Mouse (Mus musculus) testis, postnatal 10 days (tissue): ENCODE measurements around the gene Pcnt.
A peak's percentile ranks its signal among the peaks of the same experiment; 100 is the strongest.

Experiments
- DNase-seq: peaks from one replicate; pipeline ENCODE4 v3.0.0; 2021; ENCODE audit warnings: low spot score

The Pcnt gene

GRCm38 (mm10) chr10:76408520-76408919, 34.1 kb downstream of the Pcnt start:
- DNase-seq = no peak

DNA sequence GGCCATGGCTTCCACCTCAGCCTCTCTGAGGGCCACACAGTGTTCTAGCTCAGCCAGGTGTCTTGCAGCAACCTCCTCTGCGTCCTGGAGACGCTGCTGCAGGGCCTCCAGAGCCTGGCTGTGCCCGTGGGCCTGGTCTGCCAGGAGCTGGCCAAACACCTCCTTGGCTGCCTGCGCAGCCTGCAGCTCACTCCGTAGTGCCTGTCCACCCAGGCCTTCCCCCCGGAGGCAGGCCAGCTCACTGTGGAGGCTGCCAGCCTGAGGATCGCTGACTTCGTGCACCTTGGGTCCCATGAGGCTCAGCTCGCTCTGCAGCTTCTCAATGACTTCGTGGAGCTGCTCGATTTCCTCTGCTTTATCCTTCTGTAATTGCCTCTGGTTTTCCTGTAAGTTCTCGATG, 50.0 kb downstream of the Pcnt start:
- DNase-seq = no peak

- no peak for DNase-seq
These were observed 50.8 kb downstream of the Pcnt start for GRCm38 (mm10) chr10:76391786-76392185.

- no peak for DNase-seq
These were observed 51.4 kb downstream of the Pcnt start for GRCm38 (mm10) chr10:76391166-76391565.

- no peak for DNase-seq
These were observed 67.6 kb downstream of the Pcnt start for GRCm38 (mm10) chr10:76374981-76375380.

DNA sequence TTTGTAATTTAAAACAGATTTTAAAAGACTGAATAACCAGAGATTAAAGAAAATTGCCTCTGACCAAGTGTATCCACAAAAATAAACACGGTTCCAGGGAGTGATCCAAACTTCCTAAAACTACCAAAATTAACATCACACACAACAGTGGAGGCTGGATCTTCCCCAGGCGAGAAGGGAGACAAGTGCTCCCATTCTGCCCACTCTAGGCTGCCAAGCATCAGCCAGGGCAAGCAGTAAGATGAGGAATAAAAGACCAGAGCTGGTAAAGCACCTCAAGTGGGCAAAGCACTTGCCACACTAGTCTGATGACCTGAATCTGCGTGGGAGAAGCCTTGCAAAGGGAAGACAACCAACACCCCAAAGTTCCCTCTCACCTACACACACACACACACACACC, 70.8 kb downstream of the Pcnt start:
- DNase-seq = no peak

DNA sequence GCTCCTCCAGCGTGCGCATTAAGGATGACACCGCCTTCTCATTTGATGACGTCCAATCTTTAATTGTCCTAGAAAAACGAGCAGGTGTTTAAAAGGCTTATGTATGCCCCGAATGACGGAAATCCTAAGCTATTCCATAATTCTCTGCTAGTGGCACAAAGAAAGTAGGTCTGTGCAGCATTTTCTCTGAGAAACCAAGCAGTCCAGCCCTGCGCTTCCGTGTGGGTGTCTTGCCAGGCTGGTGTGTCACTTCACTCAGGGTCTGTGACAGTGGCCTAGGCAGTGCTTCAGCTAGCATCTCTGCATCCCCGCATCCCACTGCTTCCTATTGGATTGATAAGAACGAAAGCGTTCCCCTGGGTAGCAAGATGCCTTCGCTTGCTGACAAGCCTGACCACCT, 73.8 kb downstream of the Pcnt start:
- DNase-seq = no peak

GRCm38 (mm10) chr10:76363233-76363632, 79.4 kb downstream of the Pcnt start:
- DNase-seq = no peak

DNA sequence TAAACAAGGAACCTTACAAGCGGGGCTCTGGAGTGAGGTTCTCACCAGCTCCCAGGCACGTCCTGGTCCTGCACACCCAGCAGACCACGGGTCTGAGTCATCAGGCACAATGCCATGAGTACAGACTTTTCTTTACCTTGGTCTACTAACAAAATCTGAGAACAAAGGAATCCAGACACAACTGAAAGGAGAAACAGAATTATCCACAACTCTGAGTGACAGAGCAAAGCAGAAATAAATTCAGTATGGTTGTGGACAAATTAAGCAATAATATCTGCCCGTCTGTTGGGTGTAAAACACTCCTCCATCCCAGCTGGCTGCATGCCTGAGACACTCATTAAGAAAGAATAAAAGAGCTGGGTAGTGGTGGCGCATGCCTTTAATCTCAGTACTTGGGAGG, 84.1 kb downstream of the Pcnt start:
- DNase-seq = no peak

DNA sequence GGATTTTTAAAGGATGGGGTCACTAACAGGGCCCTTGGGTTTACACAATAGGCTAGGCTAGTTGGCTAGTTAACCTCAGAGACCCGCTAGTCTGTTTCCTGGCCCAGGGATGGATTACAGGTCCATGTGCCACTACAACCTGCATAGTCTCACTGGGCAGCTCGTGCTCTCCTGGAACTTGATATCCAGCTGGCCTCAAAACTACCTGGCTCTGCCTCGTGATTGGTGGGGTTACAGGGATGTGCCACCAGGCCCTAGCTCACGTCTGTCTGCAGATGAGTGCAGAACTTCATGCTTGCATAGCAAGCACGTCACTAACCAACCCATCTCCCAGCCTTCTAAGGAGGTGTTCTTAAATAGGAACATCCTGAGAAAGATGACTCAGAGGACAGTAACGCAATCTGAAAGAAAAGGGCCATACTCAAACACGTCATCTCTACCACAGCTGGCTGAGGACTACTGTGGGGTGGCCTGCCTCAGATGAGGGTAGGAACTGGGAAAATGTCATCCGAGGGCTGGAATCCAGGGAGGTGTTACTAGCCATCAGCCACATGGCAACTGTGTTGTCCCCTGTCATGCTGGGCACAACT, 85.2 kb downstream of the Pcnt start:
- no peak for DNase-seq

GRCm38 (mm10) chr10:76354974-76355373, 87.6 kb downstream of the Pcnt start:
- DNase-seq = no peak

- DNase-seq = no peak
These were observed 88.6 kb downstream of the Pcnt start for GRCm38 (mm10) chr10:76353986-76354385.

GRCm38 (mm10) chr10:76351953-76352352, 90.6 kb downstream of the Pcnt start:
- DNase-seq = no peak

DNA sequence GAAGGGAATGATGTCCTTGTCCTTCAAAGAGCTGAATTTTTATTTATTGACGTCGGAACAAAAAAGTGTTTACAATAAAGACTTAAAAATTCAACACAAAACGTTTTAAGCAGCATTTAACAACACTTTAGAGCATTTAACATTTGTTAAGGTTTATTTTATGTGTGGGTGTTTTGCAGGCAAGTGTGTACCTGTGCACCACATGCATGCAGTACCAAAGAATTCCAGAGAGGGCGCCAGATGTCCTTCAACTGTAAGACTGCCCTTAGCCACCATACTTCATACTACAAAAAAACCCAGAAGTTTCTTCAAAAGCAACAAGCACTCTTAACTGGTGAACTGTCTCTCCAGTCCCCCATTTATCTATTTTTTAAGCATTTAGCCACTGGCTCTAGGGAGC, 96.0 kb downstream of the Pcnt start:
- DNase-seq = peak; percentile 83

- DNase-seq = no peak
These were observed 96.5 kb downstream of the Pcnt start for GRCm38 (mm10) chr10:76346043-76346491.

DNA sequence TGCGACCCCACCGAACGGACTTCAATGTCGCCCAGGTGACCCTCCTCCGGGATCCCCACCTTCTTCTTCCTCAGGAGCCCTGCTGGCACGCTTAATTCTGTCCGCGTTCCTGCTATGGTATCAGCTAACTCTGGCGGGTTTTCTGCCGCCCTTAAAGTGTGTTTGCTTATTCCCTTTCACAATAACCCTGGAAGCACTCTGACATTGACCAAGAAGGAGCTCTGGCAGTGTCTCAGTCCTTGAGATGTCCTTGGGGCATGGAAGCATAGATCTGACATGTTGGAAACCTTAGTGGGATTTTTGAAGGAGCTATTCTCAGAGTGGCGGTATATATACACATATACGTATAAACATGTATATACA, 97.1 kb downstream of the Pcnt start:
- no peak for DNase-seq

GRCm38 (mm10) chr10:76344711-76345539, 97.7 kb downstream of the Pcnt start, which contains the start of gene Dip2a:
TSS of gene Dip2a (minus strand) at chr10:76345291.
- DNase-seq = peak; percentile 99

- DNase-seq = no peak
These were observed 108.2 kb downstream of the Pcnt start for GRCm38 (mm10) chr10:76334350-76334749.

GRCm38 (mm10) chr10:76332040-76332439, 110.5 kb downstream of the Pcnt start:
- DNase-seq = no peak

GRCm38 (mm10) chr10:76329093-76329492, 113.5 kb downstream of the Pcnt start:
- DNase-seq = no peak

DNA sequence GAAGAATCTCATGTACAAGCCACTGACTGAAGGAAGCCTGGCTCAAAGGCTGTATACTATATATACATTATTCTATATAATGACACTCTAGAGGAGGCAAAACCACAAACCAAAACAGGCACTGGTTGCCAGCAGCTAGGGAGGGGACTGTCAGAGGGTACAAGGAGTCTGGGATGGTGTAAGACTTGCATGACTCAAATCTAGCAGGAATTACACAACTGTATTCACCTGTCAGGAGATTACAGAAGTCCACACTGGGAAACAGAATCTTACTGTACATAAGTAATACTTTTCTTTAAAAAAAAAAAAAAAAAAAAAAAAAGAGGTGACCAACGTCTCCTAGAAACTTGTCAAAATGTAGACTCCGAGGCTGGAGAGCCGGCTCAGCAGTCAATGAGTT, 114.0 kb downstream of the Pcnt start:
- no peak for DNase-seq

GRCm38 (mm10) chr10:76326304-76327006, 116.1 kb downstream of the Pcnt start:
- DNase-seq = peak; percentile 64

GRCm38 (mm10) chr10:76317623-76318022, 125.0 kb downstream of the Pcnt start:
- DNase-seq = no peak
